Mouse (Mus musculus) liver, adult 2 months (tissue): ENCODE results near the gene Lsm14a. TPM values are rescaled to one million over a fixed set of nuclear protein-coding genes. Genes with fewer than 3 reads are reported as not detected.
A peak's percentile ranks its signal among the peaks of the same experiment; 100 is the strongest.

Experiments used
- DNase-seq: peaks from one replicate; pipeline ENCODE4 v3.0.0-alpha.2; 2011; ENCODE audit warnings: low read depth, low spot score; ENCODE audit errors: extremely low read depth
- H3K27ac ChIP-seq: fragments of 200-500 bp; replicated peaks from 2 replicates; pipeline ENCODE4 v1.5.1; 2012; ENCODE audit warnings: low read depth, mild to moderate bottlenecking, control low read depth, inconsistent platforms, low read length; ENCODE audit not compliant: insufficient read depth
- H3K27me3 ChIP-seq: fragments of 200-500 bp; 2 replicates; pipeline ENCODE4 v1.6.1; 2012; ENCODE audit warnings: mild to moderate bottlenecking, moderate library complexity, low read length, inconsistent platforms; ENCODE audit not compliant: control insufficient read depth, insufficient read depth
- H3K36me3 ChIP-seq: fragments of 200-500 bp; 2 replicates; pipeline ENCODE4 v1.6.1; 2012; ENCODE audit warnings: low read length, inconsistent platforms; ENCODE audit not compliant: control insufficient read depth, insufficient read depth
- H3K4me1 ChIP-seq: fragments of 200-500 bp; 2 replicates; pipeline ENCODE4 v1.6.1; 2011; ENCODE audit warnings: low read length; ENCODE audit not compliant: control insufficient read depth, insufficient read depth
- H3K4me3 ChIP-seq: fragments of 200-500 bp; 2 replicates; pipeline ENCODE4 v1.5.1; 2011; ENCODE audit warnings: low read depth, mild to moderate bottlenecking, control low read depth, low read length, moderate library complexity; ENCODE audit not compliant: insufficient read depth
- H3K79me2 ChIP-seq: fragments of 200-500 bp; 2 replicates; pipeline ENCODE4 v1.6.1; 2012; ENCODE audit warnings: inconsistent platforms, mild to moderate bottlenecking, low read length, moderate library complexity; ENCODE audit not compliant: control insufficient read depth, insufficient read depth
- H3K9ac ChIP-seq: fragments of 200-500 bp; 2 replicates; pipeline ENCODE4 v1.6.1; 2012; ENCODE audit warnings: low read depth, mild to moderate bottlenecking, control low read depth, inconsistent platforms, low read length
- CTCF ChIP-seq: fragments of 200-500 bp; IDR thresholded peaks from 2 replicates; pipeline ENCODE4 v1.5.1; 2011; ENCODE audit warnings: low read depth, low read length, control low read depth
- POLR2A ChIP-seq: fragments of 200-500 bp; IDR thresholded peaks from 2 replicates; pipeline ENCODE4 v1.6.1; 2011; ENCODE audit warnings: low read length, control low read depth; ENCODE audit not compliant: insufficient read depth; ENCODE audit errors: extremely low read depth
- WGBS: fragments of 180-500 bp; shearing (Covaris S2); methylation state at CpG from one replicate; pipeline ENCODE4 v1.1.7; 2018; 5-methylcytosine and 5-hydroxymethylcytosine counted together
- polyA plus RNA-seq: library from polyadenylated mRNA; depleted of rRNA; stranded (reverse); fragments of >200 nt; gene quantifications from 2 replicates; pipeline ENCODE4 v1.2.3, GENCODE M21; 2012
- total RNA-seq: library from RNA; depleted of rRNA; stranded (reverse); fragments of >200 nt; gene quantifications from 2 replicates; pipeline ENCODE4 v1.2.3, GENCODE M21; 2014

Lsm14a gene
- total and polyA plus RNA-seq, 2 experiments, result 12.5 to 26.2 TPM

DNA sequence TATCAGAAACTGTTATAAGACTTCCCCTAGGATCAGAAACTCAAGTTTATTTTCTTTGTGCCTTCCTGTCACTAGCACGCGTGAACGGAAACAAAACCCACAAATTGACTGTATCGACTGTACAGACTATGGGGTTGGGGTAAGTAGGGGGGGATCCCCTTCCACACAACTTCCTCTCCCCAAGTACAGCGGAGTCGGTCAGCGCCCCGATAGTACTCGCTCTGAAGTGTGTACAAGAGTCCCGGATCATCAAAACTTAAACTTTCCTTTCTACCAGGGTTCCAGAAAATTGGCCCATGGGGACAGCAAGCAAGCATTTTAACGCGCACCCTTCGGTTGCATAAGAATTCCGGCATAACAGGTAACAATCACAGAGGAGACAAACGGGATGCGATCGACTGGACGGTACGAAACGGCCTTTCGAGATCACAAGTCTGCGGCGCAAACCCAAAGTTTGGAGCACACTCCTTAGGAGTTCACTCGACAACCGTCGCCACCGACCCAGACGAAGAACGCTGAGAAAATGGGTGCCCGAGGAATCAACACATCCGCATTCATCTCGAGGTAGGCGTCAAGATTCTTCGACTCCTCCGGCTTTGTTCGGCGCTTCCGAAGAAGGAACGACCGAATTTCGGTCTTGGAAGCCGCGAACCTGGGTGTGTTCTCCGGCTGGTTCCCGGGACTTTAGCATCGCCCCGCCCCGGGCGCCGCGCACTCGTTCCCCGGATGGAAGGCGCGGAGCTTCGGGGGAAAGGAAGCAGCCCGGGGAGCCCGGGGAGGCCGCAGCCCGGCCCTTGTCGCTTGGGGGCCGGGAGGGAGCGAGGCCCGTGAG, 4.5 kb downstream of the Lsm14a start:
- Histone ChIP-seq H3K27ac (peak overlapping the region; percentile 85), H3K79me2 (peaks cover 23% of the 10 kb centered on the region; the same call in 1 of the 2 replicates), H3K9ac (peak overlapping the region; percentile 97), H3K4me3 (peak overlapping the region; percentile 73), H3K27me3 (no peaks in the 10 kb centered on the region), H3K36me3 (no peaks in the 10 kb centered on the region; the same call in 1 of the 2 replicates), H3K4me1 (peaks cover 9% of the 10 kb centered on the region)
- no peak for TF ChIP-seq CTCF
- 0 out of 2 replicates have a peak, but pooled peaks have one; percentile 33 for TF ChIP-seq POLR2A
- peak; percentile 55 for DNase-seq
- WGBS, result under 1% methylated on average over 64 of the region's 64 CpGs

DNA sequence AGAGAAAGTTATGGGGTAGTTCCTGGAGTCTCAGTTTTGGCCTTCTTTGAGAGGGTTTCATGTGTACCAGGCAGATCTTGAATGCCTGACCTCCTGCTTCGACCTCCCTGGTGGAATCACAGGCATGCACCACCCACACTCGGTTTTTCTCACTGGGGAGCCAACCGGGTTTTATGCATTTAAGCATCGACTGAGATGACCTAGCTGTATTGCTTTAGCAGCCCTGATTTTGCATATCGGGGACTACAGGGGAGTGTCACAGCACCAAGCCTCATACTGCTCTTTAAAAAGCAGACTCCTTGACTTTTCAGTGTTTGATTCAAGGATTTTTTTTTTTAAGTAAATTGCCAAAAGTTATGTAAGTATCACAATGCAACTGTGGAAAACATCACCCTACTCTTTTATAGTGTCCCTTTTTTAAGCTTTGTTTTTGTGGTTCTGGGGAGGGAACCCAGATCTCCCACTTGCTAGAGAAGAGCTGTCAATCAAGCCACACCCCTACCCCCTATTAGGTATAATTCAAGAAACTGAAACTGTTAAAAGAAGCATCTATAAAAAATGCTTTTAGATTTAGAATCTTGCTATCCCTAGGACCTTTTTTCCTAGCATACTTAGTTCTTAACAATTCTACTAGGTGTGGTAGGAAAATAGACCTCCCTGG, 5.2 kb downstream of the Lsm14a start:
- H3K36me3 ChIP-seq, result no peaks in the 10 kb centered on the region; the same call in 1 of the 2 replicates
- DNase-seq, result no peak
- TF ChIP-seq POLR2A (no peak), CTCF (no peak)
- no peak overlapping the region for H3K27ac ChIP-seq
- WGBS, result 3% methylated on average over 5 of the region's 5 CpGs
- H3K4me1 ChIP-seq, result peaks cover 11% of the 10 kb centered on the region
- H3K4me3 ChIP-seq, result 0 out of 2 replicates have a peak overlapping the region, but pooled peaks have one; percentile 73
- H3K9ac ChIP-seq, result peak overlapping the region; percentile 4; the same call in 1 of the 2 replicates
- peaks cover 25% of the 10 kb centered on the region; the same call in 1 of the 2 replicates for H3K79me2 ChIP-seq
- no peaks in the 10 kb centered on the region for H3K27me3 ChIP-seq

DNA sequence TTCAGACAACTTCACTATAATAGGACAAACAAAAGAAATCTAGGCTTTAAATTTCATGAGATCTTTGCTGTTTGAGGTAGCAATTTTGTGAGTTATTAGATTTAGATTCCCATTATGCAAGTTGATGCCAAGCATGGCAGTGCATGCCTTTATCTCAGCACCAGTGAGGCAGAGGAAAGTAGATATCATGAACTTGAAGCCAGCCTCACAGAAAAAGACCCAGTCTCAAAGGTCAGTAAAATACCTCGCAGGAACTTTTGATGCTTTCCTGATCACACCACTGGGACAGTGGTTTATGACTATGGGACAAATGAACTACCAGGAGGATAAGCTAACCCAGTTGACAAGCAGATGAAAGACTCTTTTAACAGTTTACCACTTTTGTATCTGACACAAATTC, 10.3 kb downstream of the Lsm14a start:
- WGBS, result 7% methylated on average over 1 of the region's 1 CpGs
- H3K27ac ChIP-seq, result no peak overlapping the region
- DNase-seq, result no peak
- TF ChIP-seq POLR2A (no peak), CTCF (no peak)
- H3K9ac ChIP-seq, result no peak overlapping the region
- no peaks in the 10 kb centered on the region; the same call in 1 of the 2 replicates for H3K36me3 ChIP-seq
- H3K79me2 ChIP-seq, result peaks cover 30% of the 10 kb centered on the region; the same call in 1 of the 2 replicates
- H3K27me3 ChIP-seq, result no peaks in the 10 kb centered on the region
- H3K4me1 ChIP-seq, result peaks cover 14% of the 10 kb centered on the region
- no peak overlapping the region for H3K4me3 ChIP-seq

DNA sequence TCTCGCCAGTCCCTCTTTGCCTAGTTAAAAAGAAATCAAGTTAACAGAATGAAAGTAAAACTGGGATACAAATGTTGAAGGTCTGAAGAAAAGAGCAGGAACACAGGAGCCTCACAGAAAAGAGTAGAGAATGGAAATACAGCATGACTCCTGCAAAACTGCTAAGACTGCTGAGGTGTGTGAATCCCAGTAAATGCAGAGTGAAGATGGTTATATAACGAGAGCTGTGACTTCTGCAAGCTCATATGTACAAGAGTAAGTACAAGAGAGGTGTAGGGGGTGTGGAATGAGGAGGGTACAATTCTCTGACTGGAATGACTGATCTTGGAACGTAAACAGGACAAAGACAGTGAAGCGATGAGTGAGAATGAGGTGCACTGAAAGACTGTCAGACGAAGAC, 11.4 kb downstream of the Lsm14a start:
- H3K9ac ChIP-seq, result no peak overlapping the region
- H3K36me3 ChIP-seq, result no peaks in the 10 kb centered on the region; the same call in 1 of the 2 replicates
- no peak overlapping the region for H3K27ac ChIP-seq
- no peak for DNase-seq
- TF ChIP-seq CTCF (no peak), POLR2A (no peak)
- no peaks in the 10 kb centered on the region for H3K27me3 ChIP-seq
- 87% methylated on average over 5 of the region's 5 CpGs for WGBS
- H3K4me1 ChIP-seq, result peaks cover 11% of the 10 kb centered on the region
- H3K79me2 ChIP-seq, result peaks cover 23% of the 10 kb centered on the region; the same call in 1 of the 2 replicates
- no peak overlapping the region for H3K4me3 ChIP-seq

DNA sequence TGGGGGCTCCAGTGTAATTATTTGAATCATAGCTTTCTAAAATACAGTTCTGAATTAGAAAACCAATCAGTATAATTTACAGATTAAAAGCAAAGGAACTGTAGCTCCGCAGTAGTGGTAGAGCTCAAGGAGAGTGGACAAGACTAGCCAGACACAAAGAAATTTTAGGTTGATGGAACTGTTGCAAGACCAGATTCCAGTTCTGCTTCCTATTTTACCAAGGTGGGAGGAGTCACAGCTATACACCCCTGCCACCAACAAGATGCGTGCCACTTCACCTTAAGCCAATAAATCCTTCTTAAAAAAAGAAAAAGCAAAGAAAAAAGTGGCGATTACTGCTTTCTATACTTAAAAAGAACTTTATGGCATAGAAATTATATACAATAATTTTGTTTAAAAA, 12.8 kb downstream of the Lsm14a start:
- peaks cover 24% of the 10 kb centered on the region; the same call in 1 of the 2 replicates for H3K79me2 ChIP-seq
- no peak for DNase-seq
- no peak overlapping the region for H3K27ac ChIP-seq
- 93% methylated on average over 3 of the region's 3 CpGs for WGBS
- H3K27me3 ChIP-seq, result no peaks in the 10 kb centered on the region
- no peak overlapping the region for H3K4me3 ChIP-seq
- TF ChIP-seq POLR2A, result no peak
- TF ChIP-seq CTCF, result no peak
- no peak overlapping the region for H3K9ac ChIP-seq
- H3K36me3 ChIP-seq, result no peaks in the 10 kb centered on the region
- H3K4me1 ChIP-seq, result peaks cover 10% of the 10 kb centered on the region; the same call in 1 of the 2 replicates
